Mouse (Mus musculus) lung, embryonic 15.5 days (tissue): Measurements from ENCODE around the gene Acp2. TPM values are rescaled to one million over a fixed set of nuclear protein-coding genes. Genes with fewer than 3 reads are reported as not detected.

Experiments used
- ATAC-seq: fragments of 200-750 bp; cut with Nextera tagmentation; 2 replicates; pipeline ENCODE4 v1.8.0; 2017; ENCODE audit warnings: moderate number of reproducible peaks, borderline replicate concordance; ENCODE audit not compliant: low FRiP score, low TSS enrichment; ENCODE audit errors: extremely low read depth
- H3K27ac ChIP-seq: fragments of 300-500 bp; sonication (generic); 2 replicates; pipeline ENCODE4 v1.5.1; 2015; ENCODE audit warnings: moderate library complexity, mild to moderate bottlenecking, inconsistent platforms
- H3K27me3 ChIP-seq: fragments of 300-500 bp; sonication (generic); 2 replicates; pipeline ENCODE4 v1.6.1; 2015; ENCODE audit warnings: inconsistent platforms
- H3K36me3 ChIP-seq: fragments of 300-500 bp; sonication (generic); 2 replicates; pipeline ENCODE4 v1.6.1; 2015; ENCODE audit warnings: inconsistent platforms
- H3K4me1 ChIP-seq: fragments of 300-500 bp; sonication (generic); 2 replicates; pipeline ENCODE4 v1.6.1; 2015; ENCODE audit warnings: inconsistent platforms
- H3K4me2 ChIP-seq: fragments of 300-500 bp; sonication (generic); 2 replicates; pipeline ENCODE4 v1.6.1; 2015; ENCODE audit warnings: inconsistent platforms, mild to moderate bottlenecking, moderate library complexity
- H3K4me3 ChIP-seq: fragments of 300-500 bp; sonication (generic); 2 replicates; pipeline ENCODE4 v1.5.1; 2015; ENCODE audit warnings: mild to moderate bottlenecking, inconsistent platforms
- H3K9ac ChIP-seq: fragments of 300-500 bp; sonication (generic); 2 replicates; pipeline ENCODE4 v1.6.1; 2015; ENCODE audit warnings: inconsistent platforms
- H3K9me3 ChIP-seq: fragments of 300-500 bp; sonication (generic); 2 replicates; pipeline ENCODE4 v1.6.1; 2016; ENCODE audit warnings: inconsistent platforms
- WGBS: fragments of 180-500 bp; shearing (Covaris S2); methylation state at CpG from one replicate; pipeline ENCODE4 v1.1.7; 2015; 5-methylcytosine and 5-hydroxymethylcytosine counted together
- polyA plus RNA-seq: library from polyadenylated mRNA; unstranded; fragments of >200 nt; fragmentation: Nextera tagmentation; extraction: Ambion mirVana; gene quantifications from 2 replicates; pipeline ENCODE4 v1.2.1, GENCODE M21; 2015

Acp2 gene
- polyA plus RNA-seq, 1 experiment from 2014 or later, result 30.6 TPM

DNA sequence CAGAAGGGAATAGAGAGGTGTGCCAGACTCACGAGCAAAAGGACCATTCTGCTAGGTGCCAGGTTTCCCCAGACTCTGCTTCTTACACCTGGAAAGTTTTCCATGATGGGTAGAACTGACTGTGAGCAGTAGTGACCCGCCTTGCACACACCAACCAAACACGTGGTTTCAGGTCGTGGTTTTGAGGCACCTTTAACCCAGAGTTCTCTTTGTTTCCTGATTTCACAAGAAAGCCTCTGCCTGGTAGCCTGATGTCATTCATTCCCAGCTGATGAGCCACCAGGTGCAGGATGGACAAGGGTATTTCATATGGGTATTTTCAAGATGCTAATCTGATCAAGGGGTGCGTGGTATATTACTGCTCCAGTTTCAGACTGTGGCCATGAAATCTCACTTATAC lies 39.9 kb downstream of the Acp2 start:
- Histone ChIP-seq H3K9me3 (no peaks in the 10 kb centered on the region), H3K36me3 (no peaks in the 10 kb centered on the region), H3K9ac (no peak overlapping the region), H3K4me3 (no peak overlapping the region), H3K27me3 (no peaks in the 10 kb centered on the region), H3K4me1 (no peaks in the 10 kb centered on the region), H3K27ac (no peak overlapping the region), H3K4me2 (no peak overlapping the region)
- WGBS, result 61% methylated on average over 5 of the region's 5 CpGs
- ATAC-seq, result no peak

DNA sequence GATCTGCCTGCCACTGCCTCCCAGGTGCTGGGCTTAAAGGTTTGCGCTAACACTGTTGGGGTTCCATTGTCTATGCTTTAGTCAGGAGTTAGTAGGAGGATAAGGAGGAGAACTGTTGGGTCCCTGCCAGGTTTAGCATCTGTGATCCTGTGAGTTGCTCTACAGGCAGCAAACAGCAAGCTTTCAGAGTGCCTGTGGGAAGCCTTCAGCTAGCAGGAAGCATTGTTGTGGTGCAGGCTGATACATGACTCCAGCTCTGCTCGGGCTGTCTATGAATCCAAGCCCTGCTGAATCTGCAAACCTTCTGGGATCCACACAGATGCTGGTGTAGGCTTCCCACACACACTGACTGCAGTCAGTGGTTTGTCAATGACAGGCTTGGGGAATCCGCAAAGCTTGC lies 40.7 kb downstream of the Acp2 start:
- WGBS, result 63% methylated on average over 3 of the region's 3 CpGs
- no peak for ATAC-seq
- Histone ChIP-seq H3K4me2 (no peak overlapping the region), H3K27me3 (no peaks in the 10 kb centered on the region), H3K9me3 (no peaks in the 10 kb centered on the region), H3K27ac (no peak overlapping the region), H3K4me1 (no peaks in the 10 kb centered on the region), H3K4me3 (no peak overlapping the region), H3K9ac (no peak overlapping the region), H3K36me3 (no peaks in the 10 kb centered on the region)

DNA sequence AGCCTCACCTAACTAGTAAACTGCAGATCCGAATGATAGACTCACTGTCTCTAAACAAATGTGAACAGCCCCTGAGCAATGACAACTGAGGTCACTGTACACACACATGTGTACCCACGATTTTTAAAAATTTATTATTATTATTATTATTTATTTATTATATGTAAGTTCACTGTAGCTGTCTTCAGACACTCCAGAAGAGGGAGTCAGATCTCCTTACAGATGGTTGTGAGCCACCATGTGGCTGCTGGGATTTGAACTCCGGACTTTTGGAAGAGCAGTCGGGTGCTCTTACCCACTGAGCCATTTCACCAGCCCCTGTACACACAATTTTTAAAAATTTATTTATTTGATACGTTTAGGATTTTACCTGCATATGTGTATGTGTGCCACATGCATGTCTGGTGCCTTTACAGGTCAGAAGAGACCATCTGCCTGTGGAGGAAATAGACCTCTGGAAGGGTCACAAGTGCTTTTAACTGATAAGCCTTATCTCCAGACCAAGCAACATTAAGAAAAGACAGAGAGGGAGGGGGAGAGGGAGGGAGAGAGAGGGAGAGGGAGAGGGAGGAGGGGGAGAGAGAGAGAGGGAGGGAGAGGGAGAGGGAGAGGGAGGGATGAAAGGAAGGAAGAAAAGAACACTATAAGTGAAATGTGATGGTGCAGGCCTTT lies 42.0 kb downstream of the Acp2 start:
- H3K9ac ChIP-seq, result no peak overlapping the region
- H3K4me2 ChIP-seq, result no peak overlapping the region
- no peak overlapping the region for H3K27ac ChIP-seq
- 66% methylated on average over 5 of the region's 5 CpGs for WGBS
- no peak overlapping the region for H3K4me3 ChIP-seq
- no peak for ATAC-seq
- H3K27me3 ChIP-seq, result no peaks in the 10 kb centered on the region
- H3K9me3 ChIP-seq, result no peaks in the 10 kb centered on the region
- H3K4me1 ChIP-seq, result no peaks in the 10 kb centered on the region
- no peaks in the 10 kb centered on the region for H3K36me3 ChIP-seq

DNA sequence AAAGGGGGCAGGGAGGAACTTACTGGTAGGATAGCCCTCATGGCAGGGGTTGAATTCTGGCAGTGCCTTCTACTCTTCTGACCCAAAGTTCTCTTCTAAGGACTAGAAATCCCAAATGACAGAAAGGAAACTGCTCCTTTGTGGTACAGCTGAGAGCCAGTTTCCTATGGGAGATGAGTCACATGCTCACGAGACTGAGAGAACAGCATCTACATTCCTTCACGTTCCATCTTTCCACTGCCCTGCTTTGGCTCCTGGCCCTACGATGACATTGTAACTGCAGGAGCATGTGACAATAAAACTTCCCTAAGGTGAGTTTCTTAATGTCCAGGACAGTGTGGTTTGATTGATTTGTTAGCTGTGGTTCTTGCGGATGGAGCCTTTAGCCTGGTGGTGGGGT lies 45.7 kb downstream of the Acp2 start:
- 0 out of 2 replicates have a peak, but pooled peaks cover 2% of the 10 kb centered on the region for H3K27me3 ChIP-seq
- H3K4me3 ChIP-seq, result no peak overlapping the region
- 75% methylated on average over 4 of the region's 4 CpGs for WGBS
- H3K4me1 ChIP-seq, result no peaks in the 10 kb centered on the region
- H3K9ac ChIP-seq, result no peak overlapping the region
- no peaks in the 10 kb centered on the region for H3K9me3 ChIP-seq
- no peak overlapping the region for H3K27ac ChIP-seq
- no peak for ATAC-seq
- H3K36me3 ChIP-seq, result no peaks in the 10 kb centered on the region
- no peak overlapping the region for H3K4me2 ChIP-seq

DNA sequence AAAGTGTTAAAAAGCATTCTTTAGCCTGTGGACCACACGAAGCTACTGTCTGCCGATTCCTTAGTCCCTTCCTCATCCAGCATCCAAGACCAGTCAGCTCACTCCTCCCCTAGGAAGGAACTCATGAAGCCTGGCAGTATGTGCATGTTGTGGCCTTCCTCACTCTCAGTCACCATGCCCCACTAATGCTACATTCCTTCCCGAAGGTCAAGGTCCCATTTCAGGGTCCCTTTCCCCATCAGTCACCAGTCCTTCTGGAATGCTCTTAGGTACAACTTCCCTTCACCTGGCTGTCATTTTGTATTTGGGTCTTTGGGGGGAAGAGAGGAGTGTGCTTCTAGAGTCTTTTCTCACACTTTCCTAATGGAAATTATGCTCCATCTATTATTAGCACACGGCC lies 49.3 kb downstream of the Acp2 start:
- ATAC-seq, result no peak
- Histone ChIP-seq H3K4me1 (peaks cover 16% of the 10 kb centered on the region), H3K4me2 (no peak overlapping the region), H3K36me3 (no peaks in the 10 kb centered on the region), H3K27ac (no peak overlapping the region), H3K9ac (no peak overlapping the region), H3K27me3 (peaks cover 29% of the 10 kb centered on the region), H3K9me3 (no peaks in the 10 kb centered on the region), H3K4me3 (no peak overlapping the region)
- WGBS, result 62% methylated on average over 4 of the region's 4 CpGs

DNA sequence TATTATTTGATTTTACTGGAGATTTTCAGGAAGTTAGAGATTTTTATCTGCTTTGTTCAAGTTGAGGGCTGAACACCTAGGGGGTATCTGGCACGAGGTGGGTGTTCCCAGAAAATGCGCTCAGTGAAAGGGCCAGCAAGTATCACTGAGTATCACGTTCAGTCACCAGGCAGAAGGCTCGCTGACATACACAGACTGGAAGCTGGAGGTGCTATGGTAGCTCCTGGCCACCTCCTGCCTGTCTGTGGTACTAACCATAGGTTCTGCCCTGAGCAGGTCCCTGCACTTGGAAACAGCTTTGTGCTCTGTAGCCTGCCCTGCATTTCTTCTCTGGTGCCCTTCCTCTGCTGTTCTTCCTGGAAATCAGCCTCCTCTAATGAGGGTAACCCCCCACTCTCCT lies 49.8 kb downstream of the Acp2 start:
- Histone ChIP-seq H3K36me3 (no peaks in the 10 kb centered on the region), H3K4me3 (no peak overlapping the region), H3K4me2 (no peak overlapping the region), H3K4me1 (peaks cover 16% of the 10 kb centered on the region), H3K9me3 (no peaks in the 10 kb centered on the region), H3K9ac (no peak overlapping the region), H3K27ac (no peak overlapping the region), H3K27me3 (peaks cover 29% of the 10 kb centered on the region)
- 53% methylated on average over 4 of the region's 4 CpGs for WGBS
- ATAC-seq, result no peak

DNA sequence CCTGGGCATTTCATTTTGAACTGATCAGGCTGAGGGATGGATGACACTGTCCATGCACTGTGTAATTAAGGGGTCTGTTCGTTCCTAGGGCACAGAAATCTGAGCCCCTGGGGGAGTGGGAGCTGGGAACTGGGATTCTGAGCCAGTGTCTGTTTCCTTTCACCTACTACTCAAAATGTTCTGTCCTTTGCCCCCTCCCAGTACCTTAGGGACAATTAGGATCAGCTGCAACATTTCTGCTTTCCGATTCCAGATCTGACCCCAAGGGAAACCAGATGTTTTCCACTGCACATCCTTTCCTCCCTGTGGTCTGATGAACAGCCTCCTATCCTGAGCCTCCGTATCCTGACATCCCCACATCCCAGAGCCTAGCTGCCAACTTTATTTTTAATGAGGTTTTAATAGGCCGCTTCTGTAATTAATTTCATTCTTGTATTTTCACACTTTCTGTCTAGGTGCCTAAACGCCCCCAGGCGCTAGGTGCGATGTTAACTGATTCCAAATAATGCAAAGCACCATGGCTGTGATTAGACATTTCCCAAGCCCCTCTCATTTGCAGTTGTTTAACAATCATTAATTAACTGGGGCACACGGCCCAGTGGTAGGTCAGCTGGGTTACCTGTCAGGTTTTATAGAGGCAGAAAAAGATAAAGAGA lies 52.2 kb downstream of the Acp2 start:
- WGBS, result 38% methylated on average over 8 of the region's 8 CpGs
- Histone ChIP-seq H3K4me1 (peaks cover 36% of the 10 kb centered on the region), H3K27me3 (peaks cover 29% of the 10 kb centered on the region), H3K9ac (no peak overlapping the region), H3K27ac (no peak overlapping the region), H3K36me3 (no peaks in the 10 kb centered on the region), H3K4me2 (no peak overlapping the region), H3K4me3 (no peak overlapping the region), H3K9me3 (no peaks in the 10 kb centered on the region)
- ATAC-seq, result no peak

DNA sequence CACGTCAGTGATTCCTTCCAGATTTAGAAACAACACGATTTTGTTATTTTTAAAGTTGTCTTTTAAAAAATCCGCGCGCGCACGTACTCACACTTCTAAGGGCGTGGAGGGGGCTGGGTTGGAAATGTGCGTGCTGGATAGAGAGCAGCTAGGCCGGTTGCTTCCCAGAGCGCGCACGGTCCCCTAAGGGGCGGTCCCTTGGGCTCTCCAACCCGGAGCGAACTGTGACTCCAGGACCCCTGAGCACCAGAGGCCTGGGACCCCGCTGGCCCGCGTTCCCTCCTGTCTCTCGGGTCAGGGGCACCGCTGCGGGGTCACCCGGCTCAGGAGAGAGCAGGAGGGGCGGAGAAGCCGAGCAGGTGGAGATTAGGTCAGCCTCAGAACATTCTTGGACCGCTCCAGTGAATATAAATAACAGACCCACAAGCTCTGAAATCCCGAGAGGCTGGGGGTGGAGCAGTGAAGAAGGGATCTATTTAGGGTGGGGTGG lies 53.0 kb downstream of the Acp2 start, which contains the start of gene Pacsin3:
TSS of gene Pacsin3 (plus strand) at position 294 of the 490 bp plus-strand sequence.
- peaks cover 3% of the 10 kb centered on the region; the same call in 1 of the 2 replicates for H3K36me3 ChIP-seq
- no peak for ATAC-seq
- peak within 1 kb of the TSS; percentile 90 for H3K4me2 ChIP-seq
- H3K9ac ChIP-seq, result peak within 1 kb of the TSS; percentile 73
- H3K27ac ChIP-seq, result peak within 1 kb of the TSS; percentile 88
- H3K27me3 ChIP-seq, result peaks cover 29% of the 10 kb centered on the region
- H3K9me3 ChIP-seq, result no peaks in the 10 kb centered on the region
- H3K4me1 ChIP-seq, result peaks cover 36% of the 10 kb centered on the region
- under 1% methylated on average over 27 of the region's 27 CpGs for WGBS
- H3K4me3 ChIP-seq, result peak within 1 kb of the TSS; percentile 80

DNA sequence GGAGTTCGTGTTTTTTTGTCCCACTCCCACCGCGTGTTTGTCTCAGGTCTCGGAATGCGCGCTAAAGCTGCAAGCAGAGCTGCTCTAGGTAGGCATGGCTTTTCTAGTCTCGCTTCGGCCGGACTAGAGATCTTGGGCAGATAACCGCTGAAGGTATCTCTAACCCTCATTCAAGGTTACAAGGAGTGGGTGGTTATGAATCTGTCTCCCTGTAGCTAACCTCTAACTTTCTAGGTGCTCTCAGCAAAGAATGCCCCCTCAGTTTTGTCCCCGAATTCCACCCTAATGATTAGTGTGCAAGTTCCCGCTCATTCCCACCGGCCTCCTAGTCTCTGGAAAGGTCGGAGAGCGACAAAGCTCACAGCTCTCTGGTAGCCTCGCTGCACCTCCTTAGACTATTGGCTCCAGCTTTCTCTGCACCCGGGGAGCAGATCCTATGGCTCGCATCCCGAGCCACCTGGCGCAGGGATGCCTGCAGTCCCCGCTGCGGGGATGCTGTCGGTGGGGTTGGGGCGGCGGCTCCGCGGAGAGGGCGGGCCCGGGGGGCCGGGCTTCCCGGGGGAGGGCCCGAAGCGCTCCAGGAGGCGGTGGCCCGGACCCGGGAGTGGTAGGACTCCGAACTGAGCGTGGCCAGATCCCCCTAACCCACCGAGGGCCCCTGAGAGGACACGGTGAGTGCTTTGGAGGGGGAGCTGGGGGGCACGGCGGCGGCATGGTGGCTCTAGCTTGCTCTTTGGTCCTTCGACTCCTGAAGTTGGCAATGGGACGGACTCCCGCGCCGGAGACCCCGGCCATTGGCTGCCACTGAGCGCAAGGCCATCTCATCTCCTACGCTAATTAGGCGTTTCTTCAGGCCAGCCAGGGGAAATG lies 53.8 kb downstream of the Acp2 start:
- WGBS, result under 1% methylated on average over 50 of the region's 52 CpGs
- peaks cover 10% of the 10 kb centered on the region for H3K36me3 ChIP-seq
- peaks cover 29% of the 10 kb centered on the region for H3K27me3 ChIP-seq
- peak overlapping the region; percentile 73 for H3K9ac ChIP-seq
- H3K4me3 ChIP-seq, result peak overlapping the region; percentile 80
- peak overlapping the region; percentile 88 for H3K27ac ChIP-seq
- H3K4me1 ChIP-seq, result peaks cover 36% of the 10 kb centered on the region
- no peaks in the 10 kb centered on the region for H3K9me3 ChIP-seq
- peak overlapping the region; percentile 90 for H3K4me2 ChIP-seq
- peak; percentile 80 for ATAC-seq

DNA sequence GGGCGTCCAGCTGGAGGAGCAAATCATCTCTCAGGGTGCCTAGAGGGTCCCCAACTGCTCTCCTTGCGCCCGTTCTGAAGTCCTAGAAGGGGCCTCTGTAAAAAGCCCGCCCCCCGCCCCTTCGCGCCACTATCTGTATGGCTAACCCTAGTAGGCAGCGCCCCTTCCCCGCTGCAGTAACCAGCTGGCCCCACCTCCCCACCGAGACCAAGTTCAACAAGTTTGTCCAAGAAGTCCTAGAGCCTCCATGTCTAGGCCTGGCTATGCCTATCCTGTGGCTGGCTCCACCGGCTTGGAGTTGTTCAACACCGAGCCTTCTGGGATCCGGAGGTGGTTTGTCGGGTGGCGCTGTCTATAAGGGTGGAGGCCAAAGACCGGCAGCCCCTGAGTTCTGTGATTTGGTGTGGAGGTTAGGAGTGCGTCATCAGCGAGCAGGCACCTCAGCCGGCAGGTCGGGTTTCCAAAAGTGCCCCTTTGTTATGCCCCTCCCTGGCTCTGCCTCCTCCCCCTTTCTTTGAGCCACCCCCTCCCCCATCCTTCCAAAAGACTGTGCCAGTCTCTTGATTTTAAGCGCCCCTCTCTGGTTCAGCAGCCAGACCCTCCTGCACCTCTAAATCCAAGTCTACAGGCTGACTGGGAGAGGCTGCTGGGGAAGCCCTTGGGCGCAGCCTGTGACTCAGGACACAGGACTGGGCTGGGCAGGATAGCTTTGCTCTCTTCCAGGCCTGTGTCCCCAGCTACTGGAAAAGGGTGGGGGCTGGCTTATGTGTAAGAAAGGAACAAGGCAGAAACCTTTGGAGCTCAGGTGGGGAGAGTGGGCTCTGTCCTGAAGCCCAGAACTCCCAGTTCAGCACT lies 54.7 kb downstream of the Acp2 start:
- peak overlapping the region; percentile 73 for H3K9ac ChIP-seq
- H3K4me1 ChIP-seq, result peaks cover 36% of the 10 kb centered on the region
- 3% methylated on average over 22 of the region's 22 CpGs for WGBS
- H3K27ac ChIP-seq, result peak overlapping the region; percentile 88
- H3K4me2 ChIP-seq, result peak overlapping the region; percentile 90
- H3K36me3 ChIP-seq, result peaks cover 15% of the 10 kb centered on the region
- ATAC-seq, result peak; percentile 76
- H3K4me3 ChIP-seq, result peak overlapping the region; percentile 80
- H3K9me3 ChIP-seq, result no peaks in the 10 kb centered on the region
- peaks cover 29% of the 10 kb centered on the region for H3K27me3 ChIP-seq

DNA sequence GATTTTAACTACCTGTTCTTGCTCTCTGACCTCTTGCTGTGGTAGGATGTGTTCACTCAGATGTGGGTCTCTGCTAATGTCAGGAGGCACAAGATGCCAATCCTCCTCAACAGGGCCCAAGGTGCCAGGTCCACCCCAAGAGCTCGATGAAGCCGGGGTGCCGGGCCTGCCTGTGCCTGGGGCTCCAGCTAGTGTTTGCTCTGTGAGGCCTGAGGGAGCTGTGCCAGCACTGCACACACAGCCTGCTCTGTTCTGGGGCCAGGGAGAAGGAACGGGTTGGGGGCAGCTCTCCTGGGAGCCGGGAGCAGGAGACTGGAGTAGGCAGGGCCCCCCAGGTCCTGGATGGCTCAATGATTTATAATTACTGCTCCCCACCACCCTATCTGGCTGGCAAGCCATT lies 55.4 kb downstream of the Acp2 start:
- Histone ChIP-seq H3K27me3 (peaks cover 29% of the 10 kb centered on the region), H3K9ac (peak overlapping the region; percentile 73), H3K36me3 (peaks cover 21% of the 10 kb centered on the region), H3K4me2 (peak overlapping the region; percentile 90), H3K4me1 (peaks cover 36% of the 10 kb centered on the region), H3K27ac (peak overlapping the region; percentile 88), H3K9me3 (no peaks in the 10 kb centered on the region), H3K4me3 (peak overlapping the region; percentile 80)
- 37% methylated on average over 5 of the region's 5 CpGs for WGBS
- peak; percentile 16 for ATAC-seq
